Mouse (Mus musculus) activated CD4-positive, CD25-positive, alpha-beta regulatory T cell, adult 4 months (primary cell): ENCODE measurements around the gene Cep41. TPM values are rescaled to one million over a fixed set of nuclear protein-coding genes. Genes with fewer than 3 reads are reported as not detected.

Experiments
- ATAC-seq: one replicate; pipeline ENCODE4 v1.8.0; 2017
- polyA plus RNA-seq, 2 experiments: library from polyadenylated mRNA; unstranded; fragments of 100-300 nt; shearing (Covaris generic); gene quantifications; one replicate each; pipeline ENCODE4 v1.2.1; 2017

Cep41 gene
- polyA plus RNA-seq, 2 experiments from 2014 or later: 7.4 to 7.7 TPM

DNA sequence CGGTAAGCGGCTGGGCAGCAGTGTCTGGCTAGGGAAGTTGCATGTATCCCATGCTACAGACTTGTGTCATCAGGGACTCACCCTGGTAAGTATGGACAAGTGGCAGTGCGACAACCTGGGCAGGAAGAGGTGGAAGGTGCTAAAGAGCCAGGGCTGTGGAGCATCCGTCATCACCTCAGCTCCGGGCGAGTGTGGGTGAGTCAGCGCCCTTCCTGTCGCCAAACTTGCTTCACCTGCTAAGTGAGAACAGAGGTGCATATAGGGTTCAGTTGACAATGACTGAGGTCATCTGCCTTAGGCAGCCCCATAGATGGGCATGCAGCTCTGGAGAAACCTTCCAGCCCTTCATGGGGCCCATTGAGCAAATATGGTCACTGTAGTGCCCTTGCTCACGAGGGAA is 68.8 kb downstream of the Cep41 start:
- ATAC-seq: no peak

GRCm38 (mm10) chr6:30621986-30622389 is 71.6 kb downstream of the Cep41 start:
- no peak for ATAC-seq

DNA sequence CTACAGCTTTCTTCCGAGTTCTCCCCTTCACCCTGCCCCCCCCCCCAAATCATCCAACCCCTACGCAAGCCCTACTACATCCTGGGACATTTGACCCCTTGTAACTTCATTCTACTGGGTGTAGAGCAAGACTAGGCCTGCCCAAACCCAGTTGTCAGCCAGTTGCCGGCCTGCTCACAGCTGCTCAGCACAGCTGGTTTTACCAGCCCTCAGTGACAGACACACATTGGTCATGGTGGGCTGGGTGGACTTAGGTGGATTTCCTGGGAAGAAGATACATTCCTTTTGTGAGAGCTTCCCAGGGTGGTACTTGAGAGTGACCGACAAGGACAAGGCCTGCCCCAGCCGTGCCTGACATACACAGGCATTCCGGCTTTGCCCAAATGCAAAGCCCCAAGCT is 72.6 kb downstream of the Cep41 start:
- no peak for ATAC-seq

DNA sequence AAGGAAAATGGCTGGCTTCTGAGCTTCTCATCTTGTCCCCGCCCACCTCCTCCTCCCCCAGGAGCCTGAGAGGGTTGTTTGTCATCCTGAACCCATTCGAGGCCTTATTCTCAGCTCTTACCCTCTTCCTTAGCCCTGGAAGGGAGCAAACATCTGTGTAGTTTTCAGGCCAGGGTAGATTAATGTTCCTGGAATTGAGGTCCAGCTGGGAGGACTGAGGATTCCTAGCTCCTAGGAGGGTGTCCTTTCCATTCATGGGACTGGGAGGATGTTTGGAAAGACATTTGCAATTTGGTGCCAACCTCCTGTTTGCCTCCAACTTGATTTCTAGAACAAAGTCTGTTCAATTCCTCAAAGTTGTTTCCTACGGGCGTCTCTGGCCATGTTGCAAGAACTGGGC is 73.0 kb downstream of the Cep41 start:
- no peak for ATAC-seq

GRCm38 (mm10) chr6:30619606-30620005 is 73.9 kb downstream of the Cep41 start:
- ATAC-seq: no peak

DNA sequence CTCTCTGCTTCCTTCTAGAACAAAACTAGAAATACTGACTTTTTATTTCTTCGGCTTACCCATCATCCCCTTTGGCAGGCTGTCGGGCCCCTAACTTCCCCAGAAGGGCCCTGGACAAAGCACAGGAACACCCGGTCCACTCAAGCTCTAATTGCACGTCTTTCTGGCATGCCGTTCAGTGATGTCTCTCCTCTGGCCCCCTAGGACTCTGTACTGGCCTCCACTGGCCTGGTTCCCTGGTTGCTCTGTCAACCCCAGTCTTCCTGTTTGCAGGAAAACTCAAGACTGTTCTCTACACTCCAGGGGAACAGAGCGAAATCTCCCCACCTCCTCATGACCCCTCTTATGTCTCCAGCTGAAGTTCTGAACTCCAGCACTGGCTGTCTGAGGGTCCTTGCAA is 74.8 kb downstream of the Cep41 start:
- no peak for ATAC-seq

DNA sequence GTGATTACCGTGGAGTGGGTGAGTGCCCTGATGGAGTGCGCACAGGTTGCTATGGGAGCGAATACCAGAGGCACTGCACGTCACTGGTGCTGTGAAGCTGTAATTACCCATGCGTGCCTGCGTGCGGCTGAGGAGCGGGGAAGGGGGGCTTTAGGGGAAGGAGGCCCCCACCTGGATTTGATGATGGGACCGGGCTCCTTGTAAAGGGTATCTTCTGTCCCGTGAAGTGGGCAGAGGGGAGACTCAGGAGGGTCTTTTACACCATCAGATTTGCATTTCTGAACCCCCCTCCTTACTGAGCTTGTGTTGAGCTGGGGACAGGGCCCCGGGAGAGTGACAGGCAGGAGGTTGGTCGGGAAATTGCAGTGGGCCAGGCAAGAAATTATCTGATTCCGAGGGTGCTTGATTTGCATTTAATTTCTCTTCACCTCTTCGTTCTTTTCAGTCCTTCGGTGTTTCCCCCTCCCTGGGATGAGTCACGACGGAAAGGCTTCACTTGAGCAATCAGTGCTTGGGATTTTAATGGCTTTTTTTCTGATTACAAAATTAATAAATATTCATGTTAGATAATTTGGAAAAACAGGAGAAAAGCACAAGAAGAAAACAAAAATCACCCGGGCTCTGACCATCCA is 75.5 kb downstream of the Cep41 start:
- no peak for ATAC-seq

DNA sequence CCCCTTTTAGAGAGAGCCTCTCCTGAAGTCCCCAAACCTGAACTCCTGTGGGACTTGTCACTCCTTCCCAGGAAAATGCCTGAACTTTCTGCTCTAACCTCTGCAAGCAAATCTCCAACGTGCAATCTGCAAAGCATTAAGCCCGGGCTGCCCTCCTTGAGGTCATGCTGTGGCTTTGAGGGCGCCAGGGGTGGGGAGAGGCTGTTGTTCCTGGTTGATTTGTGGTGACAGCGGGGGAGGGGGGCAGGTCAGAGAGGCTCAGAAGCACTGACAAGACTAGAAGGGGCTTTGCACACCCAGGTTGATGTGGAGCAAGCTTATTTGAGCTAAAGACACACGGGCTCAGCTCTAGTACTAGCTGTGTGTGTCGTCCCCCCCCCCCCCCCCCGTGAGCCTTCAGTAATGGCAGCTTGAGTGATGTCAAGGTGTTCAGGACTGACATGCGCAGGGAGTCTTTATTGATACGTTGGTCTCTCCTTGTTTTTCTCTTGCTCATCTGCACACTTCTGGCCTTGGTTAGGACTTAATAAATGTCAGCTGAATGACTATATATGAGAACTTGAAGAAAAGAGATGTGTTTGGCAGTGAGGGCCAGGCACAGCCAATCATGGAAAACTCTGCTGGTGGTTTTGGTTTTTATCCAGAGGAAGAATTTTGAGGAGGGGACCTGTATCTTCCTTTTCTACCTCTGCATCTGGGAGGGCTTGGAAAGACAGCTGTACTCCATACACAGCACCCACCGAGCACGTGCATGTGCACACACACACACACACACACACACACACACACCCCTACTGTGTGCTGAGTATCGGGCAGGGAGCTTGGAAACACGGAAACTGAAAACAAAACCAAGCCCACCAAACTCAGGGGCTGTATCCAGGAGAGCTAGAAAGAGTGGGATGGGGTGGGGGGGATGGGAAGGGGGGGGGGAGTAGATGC is 76.3 kb downstream of the Cep41 start:
- no peak for ATAC-seq

DNA sequence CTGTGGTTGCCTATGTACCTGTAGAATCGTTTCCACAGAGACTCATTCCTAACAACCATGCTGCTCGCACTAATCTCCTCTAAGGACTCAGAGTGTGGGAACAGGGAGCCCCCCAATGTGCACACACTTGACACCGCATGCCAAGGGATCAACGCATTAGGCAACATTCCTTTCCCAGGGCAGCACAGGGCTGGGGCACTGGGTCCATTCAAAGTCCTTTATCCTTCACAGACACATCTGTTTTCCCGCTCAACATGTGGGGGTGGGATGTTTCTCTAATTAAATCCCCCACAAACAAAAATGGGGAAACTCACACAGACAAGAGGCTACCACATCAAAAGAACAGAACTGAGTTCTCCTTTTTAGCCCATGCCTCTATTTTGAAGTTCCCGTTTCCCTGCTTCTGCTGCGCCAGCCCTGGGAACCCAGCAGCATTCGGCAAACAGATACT is 77.0 kb downstream of the Cep41 start:
- no peak for ATAC-seq

DNA sequence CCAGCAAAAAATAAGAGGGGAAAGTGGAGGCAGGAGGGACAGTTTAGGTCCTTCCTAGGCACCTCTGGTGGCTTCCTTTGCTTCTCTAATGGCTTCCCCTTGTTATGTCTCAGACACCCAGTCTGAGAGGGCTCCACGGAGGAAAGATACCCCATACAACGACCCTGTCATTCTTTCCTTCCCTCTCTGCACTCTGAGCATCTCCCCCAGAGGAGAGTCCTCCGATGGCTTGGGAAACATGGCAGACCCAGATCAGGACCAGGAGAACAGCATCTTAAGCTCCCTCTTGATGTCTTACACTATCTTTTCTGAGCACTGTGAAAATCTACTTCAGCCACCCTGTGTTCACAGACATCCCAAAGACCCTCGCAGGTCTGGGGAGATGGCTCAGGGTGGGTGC is 77.8 kb downstream of the Cep41 start:
- ATAC-seq: no peak

- no peak for ATAC-seq
Measured at GRCm38 (mm10) chr6:30614251-30614650, 79.3 kb downstream of the Cep41 start.

DNA sequence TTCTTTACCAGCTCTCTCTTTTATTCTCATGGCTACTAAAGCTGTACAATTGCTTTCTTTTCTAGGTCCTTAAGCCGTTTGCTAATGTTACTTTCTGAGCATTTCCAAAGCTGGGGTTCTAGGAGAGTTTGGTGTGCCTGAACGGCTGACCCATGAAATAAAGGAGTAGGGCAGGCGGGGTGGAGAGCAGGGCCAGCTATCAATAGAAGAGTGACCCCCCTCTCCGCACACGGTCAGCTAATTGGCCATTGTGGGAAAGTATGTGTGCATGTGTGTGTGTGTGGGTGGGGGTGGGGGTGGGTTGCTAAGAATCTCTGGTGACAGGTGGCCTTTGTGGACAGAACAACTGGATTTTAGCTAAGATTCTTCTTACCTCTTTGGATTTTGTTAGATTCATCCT is 82.3 kb downstream of the Cep41 start:
- no peak for ATAC-seq

DNA sequence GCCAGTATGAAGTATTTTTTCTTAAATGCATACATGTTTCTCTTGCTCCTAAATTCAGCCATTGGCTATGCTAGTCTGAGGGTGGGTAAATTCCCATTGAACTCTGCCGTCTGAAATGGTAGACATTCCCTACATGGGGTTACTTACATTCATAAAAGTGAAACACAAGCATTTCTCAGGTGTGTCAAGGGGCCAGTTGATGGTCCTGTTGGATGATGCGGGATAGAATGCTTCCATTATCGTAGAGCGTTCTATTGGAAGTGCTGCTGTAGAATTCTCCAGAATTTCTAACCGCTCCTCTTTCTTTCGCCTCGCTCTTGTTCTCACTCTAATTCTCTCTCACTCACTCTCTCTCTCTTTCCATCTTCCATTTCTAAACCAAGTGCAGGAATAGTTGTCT is 82.8 kb downstream of the Cep41 start, which contains the start of gene Cpa5:
Gene Cpa5, plus strand, starts transcription at position 301 of the 400 bp plus-strand sequence.
- ATAC-seq: no peak

DNA sequence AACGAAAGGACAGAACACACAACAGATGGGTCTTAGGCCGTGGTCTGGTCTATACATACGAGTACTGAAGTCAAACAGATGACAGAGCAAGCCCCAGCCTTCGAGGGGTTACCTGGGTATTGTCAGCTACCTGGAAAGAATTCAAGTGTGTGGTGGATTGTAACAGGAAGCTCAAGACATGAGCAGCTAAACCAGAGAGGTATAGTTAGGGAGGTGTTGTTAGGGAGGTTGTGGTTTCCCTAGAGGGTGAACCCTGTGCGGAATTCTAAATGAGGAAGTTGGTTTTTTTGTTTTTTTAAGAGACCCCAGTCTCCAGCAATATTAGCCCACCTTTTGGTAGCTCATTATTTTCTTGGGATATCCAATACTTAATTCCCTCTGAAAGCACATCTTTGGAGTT is 87.9 kb downstream of the Cep41 start:
- ATAC-seq: no peak

- no peak for ATAC-seq
Measured at GRCm38 (mm10) chr6:30605111-30605510, 88.4 kb downstream of the Cep41 start.

GRCm38 (mm10) chr6:30604342-30604867 is 89.1 kb downstream of the Cep41 start:
- ATAC-seq: no peak

Other genes starting within 250 kb of the Cep41 start
- gene Tmem209, start 184.0 kb downstream of the Cep41 start, polyA plus RNA-seq: 10 to 100 TPM; 48.4 to 59.2 TPM
- not detected for gene Ssmem1, start 183.9 kb downstream of the Cep41 start, polyA plus RNA-seq
- gene Cpa2, start 152.2 kb downstream of the Cep41 start, polyA plus RNA-seq: under 1 TPM in 1 of 2 experiments, not detected in 1; 0.34 TPM
- gene Cpa4, start 125.4 kb downstream of the Cep41 start, polyA plus RNA-seq: under 1 TPM in 1 of 2 experiments, not detected in 1; 0.16 TPM
- gene Cpa5, start 82.7 kb downstream of the Cep41 start, polyA plus RNA-seq: not detected
- not detected for gene Cpa1, start 54.5 kb downstream of the Cep41 start, polyA plus RNA-seq
- gene Mest, start 29.8 kb upstream of the Cep41 start, polyA plus RNA-seq: under 1 TPM; 0.37 to 0.85 TPM
- gene Copg2, start 203.0 kb upstream of the Cep41 start, polyA plus RNA-seq: 10 to 100 TPM; 31.9 to 32.3 TPM
- gene Tsga13, start 221.8 kb upstream of the Cep41 start, polyA plus RNA-seq: not detected